Mouse (Mus musculus): ENCODE data around the gene Nop2. TPM values are rescaled to one million over a fixed set of nuclear protein-coding genes. Genes with fewer than 3 reads are reported as not detected.

Gene Nop2
- polyA plus RNA-seq, 1 experiment = 24.5 TPM

- Histone ChIP-seq H3K4me1 (ENCODE audit: control insufficient read depth, insufficient read depth, low read length) (peaks cover 22% of the 10 kb centered on the region), H3K27me3 (ENCODE audit: control insufficient read depth, insufficient read depth, low read length) (no peaks in the 10 kb centered on the region), H3K27ac (ENCODE audit: control insufficient read depth, insufficient read depth, low read depth, low read length) (peak overlapping the region; percentile 86), H3K36me3 (ENCODE audit: control insufficient read depth, insufficient read depth, low read length) (peaks cover 3% of the 10 kb centered on the region; the same call in 1 of the 2 replicates), H3K4me3 (ENCODE audit: control insufficient read depth, low read depth, low read length) (peak overlapping the region; percentile 89)
- TF ChIP-seq POLR2A (IDR thresholded peaks at IDR 0.05; ENCODE audit: control insufficient read depth, low read depth, low read length) (no peak), CTCF (IDR thresholded peaks at IDR 0.05; ENCODE audit: control insufficient read depth, insufficient read depth, insufficient replicate concordance, low read depth, low read length) (no peak)
These were observed 33.1 kb downstream of the Nop2 start for GRCm38 (mm10) chr6:125164672-125165327.

- Histone ChIP-seq H3K4me3 (ENCODE audit: control insufficient read depth, low read depth, low read length) (peak overlapping the region; percentile 89), H3K4me1 (ENCODE audit: control insufficient read depth, insufficient read depth, low read length) (peaks cover 22% of the 10 kb centered on the region), H3K36me3 (ENCODE audit: control insufficient read depth, insufficient read depth, low read length) (peaks cover 3% of the 10 kb centered on the region; the same call in 1 of the 2 replicates), H3K27me3 (ENCODE audit: control insufficient read depth, insufficient read depth, low read length) (no peaks in the 10 kb centered on the region), H3K27ac (ENCODE audit: control insufficient read depth, insufficient read depth, low read depth, low read length) (peak overlapping the region; percentile 86)
- peak; percentile 97 for TF ChIP-seq POLR2A (IDR thresholded peaks at IDR 0.05; ENCODE audit: control insufficient read depth, low read depth, low read length)
- TF ChIP-seq CTCF (IDR thresholded peaks at IDR 0.05; ENCODE audit: control insufficient read depth, insufficient read depth, insufficient replicate concordance, low read depth, low read length) = no peak
These were observed 33.7 kb downstream of the Nop2 start for GRCm38 (mm10) chr6:125165328-125165891.

GRCm38 (mm10) chr6:125166051-125166751, 34.5 kb downstream of the Nop2 start, which contains the start of gene Gapdh:
Gene Gapdh, minus strand, starts transcription at chr6:125166467.
- no peak for TF ChIP-seq CTCF (IDR thresholded peaks at IDR 0.05; ENCODE audit: control insufficient read depth, insufficient read depth, insufficient replicate concordance, low read depth, low read length)
- TF ChIP-seq POLR2A (IDR thresholded peaks at IDR 0.05; ENCODE audit: control insufficient read depth, low read depth, low read length) = peak; percentile 66; the same call in 1 of the 2 replicates
- Histone ChIP-seq H3K4me1 (ENCODE audit: control insufficient read depth, insufficient read depth, low read length) (peaks cover 22% of the 10 kb centered on the region), H3K36me3 (ENCODE audit: control insufficient read depth, insufficient read depth, low read length) (peaks cover 4% of the 10 kb centered on the region), H3K27me3 (ENCODE audit: control insufficient read depth, insufficient read depth, low read length) (no peaks in the 10 kb centered on the region), H3K27ac (ENCODE audit: control insufficient read depth, insufficient read depth, low read depth, low read length) (peak within 1 kb of the TSS; percentile 83), H3K4me3 (ENCODE audit: control insufficient read depth, low read depth, low read length) (peak within 1 kb of the TSS; percentile 89)

- TF ChIP-seq POLR2A (IDR thresholded peaks at IDR 0.05; ENCODE audit: control insufficient read depth, low read depth, low read length) = no peak
- TF ChIP-seq CTCF (IDR thresholded peaks at IDR 0.05; ENCODE audit: control insufficient read depth, insufficient read depth, insufficient replicate concordance, low read depth, low read length) = no peak
- H3K27ac ChIP-seq (ENCODE audit: control insufficient read depth, insufficient read depth, low read depth, low read length) = peak overlapping the region; percentile 83
- peaks cover 7% of the 10 kb centered on the region for H3K36me3 ChIP-seq (ENCODE audit: control insufficient read depth, insufficient read depth, low read length)
- H3K27me3 ChIP-seq (ENCODE audit: control insufficient read depth, insufficient read depth, low read length) = no peaks in the 10 kb centered on the region
- peaks cover 22% of the 10 kb centered on the region for H3K4me1 ChIP-seq (ENCODE audit: control insufficient read depth, insufficient read depth, low read length)
- H3K4me3 ChIP-seq (ENCODE audit: control insufficient read depth, low read depth, low read length) = no peak overlapping the region
These were observed 35.3 kb downstream of the Nop2 start for GRCm38 (mm10) chr6:125166861-125167650.

GRCm38 (mm10) chr6:125168086-125168485, 36.4 kb downstream of the Nop2 start:
- Histone ChIP-seq H3K27me3 (ENCODE audit: control insufficient read depth, insufficient read depth, low read length) (no peaks in the 10 kb centered on the region), H3K36me3 (ENCODE audit: control insufficient read depth, insufficient read depth, low read length) (peaks cover 7% of the 10 kb centered on the region), H3K27ac (ENCODE audit: control insufficient read depth, insufficient read depth, low read depth, low read length) (no peak overlapping the region), H3K4me3 (ENCODE audit: control insufficient read depth, low read depth, low read length) (no peak overlapping the region), H3K4me1 (ENCODE audit: control insufficient read depth, insufficient read depth, low read length) (peaks cover 22% of the 10 kb centered on the region)
- TF ChIP-seq POLR2A (IDR thresholded peaks at IDR 0.05; ENCODE audit: control insufficient read depth, low read depth, low read length) (no peak), CTCF (IDR thresholded peaks at IDR 0.05; ENCODE audit: control insufficient read depth, insufficient read depth, insufficient replicate concordance, low read depth, low read length) (no peak)

- no peak for TF ChIP-seq POLR2A (IDR thresholded peaks at IDR 0.05; ENCODE audit: control insufficient read depth, low read depth, low read length)
- TF ChIP-seq CTCF (IDR thresholded peaks at IDR 0.05; ENCODE audit: control insufficient read depth, insufficient read depth, insufficient replicate concordance, low read depth, low read length) = no peak
- Histone ChIP-seq H3K27ac (ENCODE audit: control insufficient read depth, insufficient read depth, low read depth, low read length) (no peak overlapping the region), H3K36me3 (ENCODE audit: control insufficient read depth, insufficient read depth, low read length) (peaks cover 7% of the 10 kb centered on the region), H3K27me3 (ENCODE audit: control insufficient read depth, insufficient read depth, low read length) (no peaks in the 10 kb centered on the region), H3K4me3 (ENCODE audit: control insufficient read depth, low read depth, low read length) (no peak overlapping the region), H3K4me1 (ENCODE audit: control insufficient read depth, insufficient read depth, low read length) (peaks cover 9% of the 10 kb centered on the region)
These were observed 38.5 kb downstream of the Nop2 start for GRCm38 (mm10) chr6:125170194-125170593.

All from testis, adult 2 months (tissue).